Mouse (Mus musculus) kidney, postnatal 4 days (tissue): ENCODE data around the gene Rbms2.
"Not testable (repeated sequence)": the region's sequence is repeated elsewhere in the genome, so short reads cannot be mapped to it uniquely, and the experiment has no call there.

Experiments
- DNase-seq, 2 experiments: peaks; one replicate each; pipeline ENCODE4 v3.0.0; 2021; ENCODE audit warnings: mixed read lengths in 2 of 2

Rbms2 gene

DNA sequence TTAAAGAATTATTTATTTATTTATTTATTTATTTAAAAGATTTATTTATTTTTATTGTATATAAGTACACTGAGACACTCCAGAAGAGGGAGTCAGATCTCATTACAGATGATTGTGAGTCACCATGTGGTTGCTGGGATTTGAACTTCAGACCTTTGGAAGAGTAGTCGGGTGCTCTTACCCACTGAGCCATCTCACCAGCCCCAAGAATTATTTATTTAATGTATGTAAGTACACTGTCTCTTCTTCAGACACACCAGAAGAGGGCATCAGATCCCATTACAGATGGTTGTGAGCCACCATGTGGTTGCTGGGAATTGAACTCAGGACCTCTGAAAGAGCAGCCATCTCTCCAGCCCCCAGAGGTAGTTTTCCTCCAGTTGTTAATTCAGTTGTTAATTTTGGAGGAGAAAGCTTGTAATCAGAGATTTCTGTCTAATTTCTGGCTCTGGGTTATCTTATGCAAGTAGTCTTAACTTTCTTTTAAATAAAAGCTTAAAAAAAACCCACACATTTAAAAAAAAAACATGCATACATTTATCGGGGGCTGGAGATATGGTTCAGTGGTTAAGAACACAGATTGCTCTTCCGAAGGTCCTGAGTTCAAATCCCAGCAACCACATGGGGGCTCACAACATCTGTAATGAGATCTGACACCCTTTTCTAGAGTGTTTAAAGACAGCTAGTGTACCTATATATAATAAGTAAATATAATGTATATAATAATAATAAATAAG, 12.1 kb upstream of the Rbms2 start:
- DNase-seq: not testable (repeated sequence)

DNA sequence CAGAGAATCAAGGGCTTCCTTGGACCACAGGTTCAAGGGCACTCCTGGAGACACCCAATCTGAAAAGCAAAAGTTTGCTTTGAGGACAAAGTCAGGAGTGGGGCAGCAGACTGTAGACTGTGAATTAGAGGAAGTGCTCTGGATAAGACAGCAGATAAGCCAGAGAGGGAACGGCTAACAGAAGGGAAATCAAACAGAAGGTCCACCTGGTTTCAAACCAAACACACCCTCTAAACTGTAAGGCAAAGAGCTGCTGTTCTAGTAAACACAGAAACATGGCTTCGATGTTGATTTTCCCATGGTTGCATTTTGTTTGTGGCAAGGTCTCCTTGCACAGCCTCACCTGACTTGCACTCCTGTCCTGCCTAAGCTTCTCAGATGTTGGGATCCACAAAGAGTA, 11.4 kb upstream of the Rbms2 start:
- DNase-seq: no peak

DNA sequence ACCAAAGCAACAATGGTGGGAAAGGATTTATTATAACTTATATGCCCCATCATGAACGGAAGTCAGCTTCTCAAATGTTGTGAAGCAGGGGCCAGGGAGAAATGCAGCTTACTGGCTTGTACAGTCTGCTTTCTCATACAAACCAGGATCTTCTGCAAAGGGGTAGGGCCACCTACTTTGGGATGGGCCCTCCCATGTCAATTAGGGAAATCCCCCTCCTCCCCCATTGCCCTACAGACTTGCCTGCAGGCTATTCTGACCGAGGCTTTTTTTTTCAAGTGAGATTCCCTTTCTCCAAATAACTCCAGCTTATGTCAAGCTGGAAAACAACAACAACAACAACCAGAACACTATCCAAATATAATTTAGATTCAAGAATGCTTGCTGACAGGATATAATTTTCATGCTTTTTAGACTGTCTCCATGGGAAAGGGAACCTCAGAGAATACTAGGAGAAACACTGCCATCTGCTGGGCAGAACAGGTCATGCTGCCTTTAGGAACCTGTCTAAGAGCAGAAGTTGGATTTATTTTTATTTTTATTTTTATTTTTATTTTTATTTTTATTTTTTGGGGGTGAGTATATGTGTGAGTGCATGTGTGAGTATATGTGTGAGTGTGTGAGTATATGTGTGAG, 8.3 kb upstream of the Rbms2 start:
- peak; percentile 88 to 89 for DNase-seq

DNA sequence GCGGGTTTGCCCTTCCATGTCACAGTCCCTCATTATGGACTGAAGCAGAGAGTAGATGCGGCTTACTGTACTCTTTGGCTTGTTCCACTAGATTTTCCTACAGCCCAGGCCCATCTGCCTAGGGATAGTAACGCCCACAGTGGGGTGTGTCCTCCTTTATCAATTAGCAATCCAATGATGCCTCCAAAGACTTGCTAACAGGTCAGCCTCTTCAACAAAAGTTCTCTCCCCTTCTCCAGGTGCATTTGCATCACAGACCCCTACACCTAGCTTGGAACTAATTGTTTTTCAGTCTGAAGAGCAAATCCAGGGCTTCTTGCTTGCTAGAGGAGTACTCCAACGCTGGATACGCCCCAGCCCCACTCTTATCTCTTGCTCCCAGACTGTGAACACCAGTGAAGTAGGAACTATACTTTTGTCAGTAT, 7.1 kb upstream of the Rbms2 start:
- no peak for DNase-seq

DNA sequence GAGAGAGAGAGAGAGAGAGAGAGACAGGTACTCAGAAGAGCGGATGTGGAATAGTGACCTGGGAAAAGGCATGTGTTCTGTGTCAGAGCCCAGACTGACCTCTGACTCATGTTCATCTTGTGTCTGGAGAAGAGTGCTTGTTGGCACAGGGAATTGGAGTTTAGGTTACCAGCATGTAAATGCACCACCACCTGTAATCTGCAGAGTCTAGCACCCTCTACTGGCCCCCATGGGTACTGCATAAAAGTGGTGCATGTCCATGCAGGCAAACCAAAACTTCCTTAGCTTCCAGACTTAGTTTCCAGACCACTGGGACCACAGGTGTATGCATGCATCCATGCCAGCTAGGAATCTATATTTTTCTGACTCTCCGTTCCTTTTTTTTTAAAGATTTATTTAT, 5.9 kb upstream of the Rbms2 start:
- DNase-seq: peak; percentile 90 to 91

DNA sequence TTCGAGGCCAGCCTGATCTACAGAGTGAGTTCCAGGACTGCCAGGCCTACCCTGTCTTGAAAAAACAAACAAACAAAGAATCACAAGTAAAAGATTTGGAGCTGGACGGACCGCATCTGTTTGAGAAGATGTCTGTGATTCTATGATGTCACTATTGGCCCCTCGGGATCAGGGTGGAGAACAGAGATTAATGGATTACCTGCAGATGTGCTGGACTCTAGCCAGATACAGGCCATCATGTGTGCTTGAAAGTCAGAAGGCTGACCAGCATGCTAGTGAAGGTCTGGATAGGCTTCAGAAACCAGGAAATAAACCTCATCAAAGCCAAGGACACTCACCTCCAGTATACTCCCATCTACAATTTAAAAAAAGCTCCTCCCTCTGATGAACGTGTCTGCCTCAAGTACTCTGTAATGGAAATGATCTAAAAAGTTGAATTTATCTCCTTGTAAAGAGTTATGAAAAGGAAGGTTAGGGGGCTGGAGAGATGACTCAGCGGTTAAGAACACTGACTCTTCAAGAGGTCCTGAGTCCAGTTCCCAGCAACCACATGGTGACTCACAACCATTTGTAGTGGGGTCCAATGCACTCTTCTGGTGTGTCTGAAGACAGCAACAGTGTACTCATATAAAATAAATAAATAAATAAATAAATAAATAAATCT, 5.3 kb upstream of the Rbms2 start:
- DNase-seq: peak in 1 of 2 experiments; percentile 16

DNA sequence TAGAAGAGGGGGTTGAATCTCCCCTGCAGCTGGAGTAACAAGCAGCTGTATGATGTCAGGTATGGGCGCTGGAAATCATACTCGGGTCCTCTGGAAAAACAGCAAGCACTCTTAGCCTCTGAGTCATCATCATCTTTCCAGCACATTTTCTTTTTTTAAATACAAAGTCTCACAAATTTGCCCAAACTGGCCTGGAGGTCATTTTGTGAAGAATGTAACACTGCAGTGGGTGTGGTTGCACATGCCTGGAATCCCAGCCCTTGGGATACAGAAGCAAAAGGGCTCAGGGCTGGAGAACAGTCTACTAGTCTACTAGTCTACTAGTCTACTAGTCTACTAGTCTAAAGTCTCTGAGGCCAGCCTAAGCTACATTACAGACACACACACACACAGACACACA, 4.2 kb upstream of the Rbms2 start:
- DNase-seq: no peak

DNA sequence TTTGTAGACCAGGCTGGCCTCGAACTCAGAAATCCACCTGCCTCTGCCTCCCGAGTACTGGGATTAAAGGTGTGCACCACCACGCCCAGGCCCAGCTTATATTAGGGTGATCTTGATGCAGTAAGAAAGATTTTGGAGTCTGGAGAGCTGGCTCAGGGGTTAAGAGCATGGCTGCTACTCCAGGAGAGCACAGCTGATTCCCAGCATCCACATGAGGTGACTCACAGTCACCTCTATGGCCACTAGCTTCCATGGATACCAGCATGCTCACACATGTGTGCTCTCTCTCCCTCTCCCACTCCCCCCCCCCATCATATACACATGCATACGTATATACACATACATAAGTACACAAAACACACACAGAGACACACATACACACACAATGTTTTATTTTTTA, 2.8 kb downstream of the Rbms2 start:
- DNase-seq: no peak

DNA sequence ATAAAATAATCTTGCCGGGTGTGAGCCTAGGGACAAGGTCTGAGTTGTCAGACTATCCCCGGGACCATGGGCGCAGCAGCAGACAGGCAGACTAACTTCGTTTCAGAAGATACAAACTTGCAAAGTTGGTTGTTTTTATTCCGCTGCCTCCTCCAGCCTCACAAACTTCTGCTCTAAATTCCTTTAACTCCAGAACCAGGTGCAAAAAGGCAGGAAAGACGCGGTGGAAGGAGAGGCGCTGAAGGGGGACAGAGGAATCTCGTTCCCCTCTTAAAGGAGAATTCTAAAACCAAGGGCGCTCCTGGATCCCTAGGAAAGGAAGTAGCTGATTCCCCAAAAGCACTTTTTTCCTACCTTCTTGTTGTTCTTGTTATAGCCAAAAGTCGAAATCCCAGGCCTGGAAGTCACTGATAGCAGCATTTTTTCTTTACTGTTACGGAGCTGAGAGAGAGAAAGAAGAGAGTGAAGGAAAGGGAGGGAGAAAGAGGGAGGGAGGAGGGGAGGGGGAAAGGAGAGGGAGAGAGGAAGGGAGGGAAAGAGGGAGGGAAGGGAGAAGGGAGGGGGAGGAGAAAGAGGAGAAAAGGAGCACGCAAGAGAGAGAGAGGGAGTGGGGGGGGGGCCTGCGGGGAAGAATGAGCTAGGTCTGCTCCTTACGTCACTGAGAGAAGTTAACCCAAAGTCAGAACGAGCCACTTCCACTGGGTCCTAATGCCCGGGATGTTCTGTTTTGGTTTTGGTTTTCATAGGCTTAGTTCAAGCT, 3.9 kb downstream of the Rbms2 start:
- DNase-seq: peak; percentile 77 to 85

DNA sequence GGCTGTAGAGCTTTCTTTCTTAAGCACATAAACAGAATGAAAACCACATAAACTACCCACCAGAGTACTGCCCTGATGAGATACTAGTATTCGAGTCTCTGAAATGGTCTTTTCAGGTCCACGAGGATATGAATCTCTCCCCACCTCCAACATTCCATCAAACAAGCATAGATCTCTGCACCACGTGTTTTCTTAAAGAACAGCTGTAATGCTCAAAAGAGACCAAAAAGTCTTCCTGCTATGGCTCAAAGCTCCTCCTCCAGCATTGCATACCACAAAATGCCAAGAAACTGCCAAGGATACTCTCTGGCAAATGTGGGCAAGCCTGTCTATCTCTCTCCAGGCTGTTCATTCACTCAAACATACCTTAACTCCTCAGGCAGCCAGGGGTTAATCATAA, 4.8 kb downstream of the Rbms2 start:
- DNase-seq: no peak

DNA sequence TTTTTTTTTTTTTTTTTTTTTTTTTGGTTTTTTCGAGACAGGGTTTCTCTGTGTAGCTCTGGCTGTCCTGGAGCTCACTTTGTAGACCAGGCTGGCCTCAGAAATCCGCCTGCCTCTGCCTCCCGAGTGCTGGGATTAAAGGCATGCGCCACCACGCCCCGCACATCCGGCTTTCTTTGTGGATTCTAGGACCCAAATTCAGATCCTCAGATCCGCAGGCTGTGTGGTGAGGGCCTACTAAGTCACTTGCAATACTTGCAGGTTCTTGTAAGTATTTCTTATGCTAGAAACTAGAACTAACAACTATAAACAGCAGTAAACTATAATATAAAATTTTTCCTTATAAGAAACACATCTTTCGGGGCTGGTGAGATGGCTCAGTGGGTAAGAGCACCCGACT, 8.7 kb downstream of the Rbms2 start:
- not testable (repeated sequence) for DNase-seq

DNA sequence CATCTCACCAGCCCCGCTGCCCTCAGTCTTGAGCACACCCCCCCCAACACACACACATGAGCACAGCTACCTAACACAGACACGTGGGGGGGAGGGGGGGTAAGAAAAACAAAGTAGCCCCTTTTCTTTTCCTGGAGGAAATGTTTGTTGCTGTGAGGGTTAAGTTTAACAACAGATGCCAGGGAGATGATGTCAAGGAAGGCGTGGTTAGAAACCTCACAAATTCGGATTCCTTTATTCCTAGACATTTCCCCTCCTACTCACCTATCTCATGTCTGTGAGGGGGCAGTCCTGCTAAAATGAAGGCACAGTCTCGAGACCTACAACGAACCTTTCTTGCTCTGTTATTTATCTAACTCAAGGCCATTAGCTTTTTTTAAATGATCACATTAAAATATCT, 13.0 kb downstream of the Rbms2 start:
- DNase-seq: no peak

DNA sequence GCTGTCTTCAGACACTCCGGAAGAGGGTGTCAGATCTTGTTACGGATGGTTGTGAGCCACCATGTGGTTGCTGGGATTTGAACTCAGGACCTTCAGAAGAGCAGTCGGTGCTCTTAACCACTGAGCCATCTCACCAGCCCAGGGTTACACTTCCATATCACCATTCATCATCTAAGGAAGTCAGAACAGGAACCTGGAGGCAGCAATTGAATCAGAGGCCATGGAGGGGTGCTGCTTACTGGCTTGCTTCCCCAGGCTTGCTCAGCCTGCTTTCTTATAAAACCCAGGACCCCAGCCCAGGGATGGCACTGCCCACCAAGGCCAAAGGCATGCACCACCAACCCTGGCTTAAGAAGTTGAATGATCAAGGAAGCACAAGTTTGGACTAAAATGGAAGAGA, 14.4 kb downstream of the Rbms2 start:
- DNase-seq: not testable (repeated sequence)

DNA sequence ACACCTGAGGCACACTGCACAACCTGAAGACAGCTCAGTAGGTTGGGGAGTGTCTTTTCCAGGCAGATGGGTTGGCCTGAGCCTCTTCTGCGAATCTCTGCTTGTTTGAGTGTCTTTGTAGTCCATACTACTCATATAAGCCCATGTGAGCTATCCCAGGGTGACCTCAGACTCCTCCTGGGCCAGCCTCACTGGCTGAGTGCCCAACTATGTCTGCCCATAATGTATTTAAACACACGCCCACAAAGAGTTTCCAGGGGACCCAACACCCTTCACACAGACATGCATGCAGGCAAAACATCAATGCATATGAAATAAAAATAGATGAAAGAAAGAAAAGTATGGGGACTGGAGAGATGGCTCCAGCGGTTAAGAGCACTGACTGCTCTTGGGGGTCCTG, 26.1 kb downstream of the Rbms2 start:
- DNase-seq: peak in 1 of 2 experiments; percentile 19

DNA sequence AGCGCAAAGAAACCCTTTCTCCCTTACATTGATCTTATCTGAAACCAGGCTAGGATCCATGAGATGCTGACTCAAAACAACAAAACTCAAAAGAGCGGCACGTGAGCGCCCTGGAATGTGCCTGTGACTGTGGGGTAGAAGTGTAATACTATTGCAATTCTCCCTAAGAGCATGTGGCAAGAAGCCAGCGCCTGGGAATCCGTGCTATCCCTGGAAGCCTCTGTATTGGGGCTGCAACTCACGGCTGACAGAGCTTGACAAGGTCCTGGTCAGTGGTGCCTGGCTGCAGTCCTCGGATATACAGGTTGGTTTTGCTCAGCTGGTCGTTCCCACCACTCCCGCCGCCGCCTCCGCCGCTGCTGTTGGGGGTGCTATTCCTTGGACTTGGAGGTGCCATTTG, 29.2 kb downstream of the Rbms2 start:
- DNase-seq: peak; percentile 75 to 83

DNA sequence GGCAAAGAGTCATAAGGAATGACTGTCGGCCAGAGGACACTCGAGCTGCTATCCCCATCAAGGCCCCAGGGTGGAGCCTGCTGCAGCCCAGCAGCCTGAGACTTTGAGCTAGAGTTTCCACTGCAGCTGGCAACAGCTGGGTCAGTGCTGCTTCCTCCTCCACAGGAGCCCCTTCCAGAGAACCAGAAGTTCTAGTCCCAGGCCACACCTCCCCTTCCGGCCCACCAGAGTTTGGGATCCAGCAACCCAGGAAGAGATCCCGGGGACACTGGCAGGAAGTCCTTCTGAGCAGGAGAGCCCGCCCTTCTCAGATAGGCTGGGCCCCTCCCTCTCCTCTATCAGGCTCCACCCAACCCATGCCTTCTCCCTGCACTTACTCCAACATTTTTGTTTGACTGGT, 30.5 kb downstream of the Rbms2 start:
- peak; percentile 88 to 93 for DNase-seq

DNA sequence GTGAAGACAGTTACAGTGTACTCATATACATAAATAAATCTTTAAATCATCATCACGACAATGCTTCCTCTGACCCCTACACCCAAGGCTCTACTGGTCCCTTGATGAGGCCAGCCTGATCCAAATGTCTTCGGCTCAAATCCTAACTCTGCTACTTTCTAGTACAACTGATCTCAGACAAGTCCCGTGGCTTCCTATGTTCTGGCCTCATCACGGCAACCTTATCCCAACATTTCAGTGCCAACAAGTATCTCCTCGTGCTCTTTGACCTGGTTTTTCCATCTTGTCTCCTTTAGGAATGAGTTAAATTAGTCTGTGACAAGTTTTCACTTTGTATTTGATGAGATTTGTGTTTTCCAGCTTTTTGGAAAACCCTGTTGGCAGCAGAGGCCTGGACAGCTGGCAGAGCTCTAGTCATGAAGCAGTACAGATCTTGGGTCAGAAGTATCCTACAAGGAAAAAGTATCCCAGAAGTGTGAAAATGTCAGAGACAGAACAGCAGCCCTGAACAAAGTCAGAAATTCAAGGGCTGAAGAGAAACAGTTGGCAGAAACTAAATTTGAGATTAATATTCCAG, 31.2 kb downstream of the Rbms2 start:
- DNase-seq: peak; percentile 34 to 46

DNA sequence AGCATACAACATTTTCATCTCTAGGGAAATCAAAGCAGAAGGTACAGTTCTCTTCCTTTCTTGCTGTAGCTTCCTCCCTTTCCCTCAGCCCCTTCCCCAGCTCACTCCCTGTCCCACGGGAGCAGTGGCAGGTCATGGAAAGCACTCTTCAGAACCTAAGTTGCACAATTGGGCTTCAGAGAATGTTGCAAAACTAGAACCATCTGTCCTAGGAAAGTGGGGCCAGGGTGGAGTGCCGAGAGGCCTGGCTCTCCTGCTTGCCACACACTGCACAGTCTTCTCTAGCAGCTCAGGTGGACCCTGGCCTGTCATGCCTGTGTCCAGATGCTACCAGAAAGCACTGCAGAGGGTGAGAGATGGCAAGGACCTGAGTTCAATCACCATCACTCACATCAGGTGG, 35.1 kb downstream of the Rbms2 start:
- DNase-seq: no peak

DNA sequence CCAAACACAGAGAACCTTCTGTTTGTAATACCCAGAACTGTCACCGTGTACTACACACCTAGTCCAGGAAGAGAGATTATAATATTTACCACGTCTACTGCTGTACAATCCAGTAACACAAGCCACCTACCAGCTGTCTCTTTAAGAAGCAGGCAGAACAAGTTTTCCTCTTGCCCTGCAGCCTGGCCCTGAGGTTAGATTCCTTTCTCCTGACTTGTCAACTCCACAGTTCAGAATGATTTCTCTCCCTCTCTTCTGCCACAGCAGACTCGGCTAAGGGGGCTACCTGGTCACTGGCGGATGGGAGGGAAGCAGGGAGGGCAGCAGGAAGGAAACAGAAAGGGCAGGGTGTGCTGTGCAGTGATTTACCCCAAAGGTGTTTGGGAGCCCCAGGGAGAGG, 36.4 kb downstream of the Rbms2 start:
- DNase-seq: no peak

DNA sequence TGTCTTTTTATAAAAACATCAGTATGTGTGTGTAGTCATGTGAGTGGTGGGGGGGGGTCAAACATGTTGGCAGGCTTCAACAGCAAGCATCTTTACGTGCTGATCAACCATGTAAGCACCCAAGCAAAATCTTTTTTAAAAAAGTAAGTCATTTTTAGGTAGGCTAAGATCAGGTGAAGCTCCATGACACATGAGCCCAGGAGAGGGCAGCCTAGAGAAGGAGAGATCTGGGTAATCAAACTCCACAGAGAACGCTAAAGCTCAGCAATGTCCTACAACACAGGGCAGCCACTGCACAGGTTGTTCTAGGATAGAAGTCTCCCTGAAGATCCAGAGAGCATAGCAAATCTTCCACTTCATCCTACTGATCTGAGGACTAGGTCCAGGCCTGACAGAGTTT, 37.9 kb downstream of the Rbms2 start:
- peak in 1 of 2 experiments; percentile 53 for DNase-seq

DNA sequence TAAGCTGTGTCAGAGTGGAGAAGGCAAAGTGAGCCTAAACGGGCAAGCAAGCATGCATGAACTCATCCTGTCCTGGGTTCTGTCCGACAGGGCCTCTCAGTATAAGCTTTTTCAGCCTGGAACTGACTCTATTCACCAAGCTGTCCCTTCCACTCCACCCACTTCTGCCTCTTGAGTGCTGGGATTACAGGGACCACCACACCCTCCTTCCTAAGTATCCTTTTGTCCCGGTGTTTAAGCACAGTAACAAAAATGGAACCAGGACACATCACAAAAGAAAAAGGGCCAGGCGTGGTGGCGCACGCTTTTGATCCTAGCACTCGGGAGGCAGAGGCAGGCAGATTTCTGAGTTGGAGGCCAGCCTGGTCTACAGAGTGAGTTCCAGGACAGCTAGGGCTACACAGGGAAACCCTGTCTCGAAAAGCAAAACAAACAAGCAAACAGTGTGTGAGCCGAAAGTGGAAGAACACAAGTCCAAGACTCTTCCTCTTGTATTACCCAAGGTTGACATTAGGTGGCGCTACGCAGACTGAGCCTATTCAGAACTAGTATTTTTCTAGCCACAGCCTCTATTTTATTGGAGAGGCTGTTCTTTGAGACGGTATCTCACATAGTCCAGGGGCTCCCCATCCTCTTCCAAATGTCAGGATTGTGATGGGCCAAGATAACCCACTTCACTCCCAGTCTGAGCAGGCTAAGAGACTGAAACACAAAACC, 39.7 kb downstream of the Rbms2 start:
- DNase-seq: peak; percentile 41 to 59

DNA sequence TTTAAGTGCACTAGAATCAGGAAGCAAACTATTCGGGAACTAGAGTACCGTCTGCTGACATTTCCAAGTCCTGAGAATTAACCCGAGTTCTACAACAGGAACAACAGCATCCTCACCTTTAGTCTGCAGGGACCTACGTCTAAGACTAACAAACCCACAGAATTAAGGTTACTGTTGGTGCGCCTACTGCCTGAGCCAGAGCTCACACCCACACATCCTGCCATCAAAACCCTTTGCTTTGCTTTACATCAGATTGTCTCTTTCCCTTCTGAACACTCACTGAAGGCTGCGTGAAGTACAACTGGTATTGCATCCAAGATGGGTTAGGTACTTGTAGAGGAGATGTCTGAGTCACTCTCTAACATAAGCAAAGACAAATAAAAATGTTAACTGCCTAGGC, 44.7 kb downstream of the Rbms2 start:
- no peak for DNase-seq
